Mouse (Mus musculus): ENCODE data around the gene Rorb.

Rorb gene

DNA sequence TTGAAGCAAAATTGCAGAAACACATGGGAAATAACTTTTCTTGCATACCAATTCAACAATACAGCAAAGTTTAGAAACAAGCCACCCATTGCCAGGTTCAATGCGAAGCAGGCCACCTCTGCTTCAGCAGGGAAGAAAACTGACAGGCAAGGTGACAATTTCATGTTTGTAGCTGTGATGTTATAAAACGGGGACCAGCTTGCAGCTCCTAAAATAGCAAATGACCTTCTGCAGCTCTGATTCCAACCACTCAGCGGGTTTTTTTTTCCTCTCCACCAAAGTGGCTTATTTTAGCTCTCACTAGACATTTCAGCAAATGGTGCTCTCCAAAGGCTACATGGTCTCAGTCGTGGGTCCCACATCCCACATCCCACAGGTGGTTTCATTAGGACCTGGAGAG lies 143.7 kb downstream of the Rorb start:
- no peak for DNase-seq (ENCODE audit: low read depth, low spot score)
- Histone ChIP-seq H3K36me3 (ENCODE audit: control insufficient read depth, insufficient read depth, low read length, poor library complexity, severe bottlenecking) (no peaks in the 10 kb centered on the region), H3K27me3 (ENCODE audit: control insufficient read depth, insufficient read depth, low read length, poor library complexity, severe bottlenecking) (no peaks in the 10 kb centered on the region)

DNA sequence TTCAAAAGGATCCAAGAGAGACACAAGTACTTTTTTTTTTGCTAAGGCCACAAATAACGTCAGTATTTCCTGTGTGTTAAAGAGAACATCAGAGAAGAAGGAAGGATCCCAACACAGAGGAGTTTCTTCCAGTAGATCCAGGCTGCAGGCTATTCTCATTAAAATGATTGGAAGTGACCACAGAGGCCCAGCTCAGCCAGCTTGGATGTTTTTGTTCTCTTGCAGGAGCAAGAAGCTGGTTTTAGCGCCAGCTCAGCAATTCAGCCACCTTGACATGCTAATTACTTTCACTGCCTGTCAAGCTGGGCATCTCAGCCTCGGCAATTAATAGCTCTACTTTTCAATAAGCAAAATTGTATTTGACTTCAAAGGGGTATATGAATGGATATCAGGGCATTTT lies 151.1 kb downstream of the Rorb start:
- no peak for DNase-seq (ENCODE audit: low read depth, low spot score)
- Histone ChIP-seq H3K27me3 (ENCODE audit: control insufficient read depth, insufficient read depth, low read length, poor library complexity, severe bottlenecking) (no peaks in the 10 kb centered on the region), H3K36me3 (ENCODE audit: control insufficient read depth, insufficient read depth, low read length, poor library complexity, severe bottlenecking) (no peaks in the 10 kb centered on the region)

DNA sequence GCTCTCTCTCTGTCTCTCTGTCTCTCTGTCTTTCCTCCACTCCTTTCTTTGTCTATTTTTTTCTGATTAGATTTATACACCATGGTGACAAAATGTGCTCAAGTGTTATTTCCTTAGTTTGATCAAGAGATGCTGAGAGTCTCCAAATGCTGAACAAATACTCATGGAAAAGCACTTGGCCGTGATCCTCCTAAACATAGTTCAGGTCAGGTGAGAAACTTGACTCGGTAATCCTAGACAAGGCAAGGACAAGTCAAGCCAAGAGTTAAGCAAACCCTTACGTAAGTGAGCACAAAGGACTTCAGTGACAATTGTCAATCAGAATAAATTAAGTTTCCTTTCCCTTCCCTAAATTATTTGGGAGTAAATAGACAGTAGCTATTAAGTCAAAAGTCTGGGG lies 158.2 kb downstream of the Rorb start:
- no peak for DNase-seq (ENCODE audit: low read depth, low spot score)
- H3K36me3 ChIP-seq (ENCODE audit: control insufficient read depth, insufficient read depth, low read length, poor library complexity, severe bottlenecking) = no peaks in the 10 kb centered on the region
- H3K27me3 ChIP-seq (ENCODE audit: control insufficient read depth, insufficient read depth, low read length, poor library complexity, severe bottlenecking) = no peaks in the 10 kb centered on the region

DNA sequence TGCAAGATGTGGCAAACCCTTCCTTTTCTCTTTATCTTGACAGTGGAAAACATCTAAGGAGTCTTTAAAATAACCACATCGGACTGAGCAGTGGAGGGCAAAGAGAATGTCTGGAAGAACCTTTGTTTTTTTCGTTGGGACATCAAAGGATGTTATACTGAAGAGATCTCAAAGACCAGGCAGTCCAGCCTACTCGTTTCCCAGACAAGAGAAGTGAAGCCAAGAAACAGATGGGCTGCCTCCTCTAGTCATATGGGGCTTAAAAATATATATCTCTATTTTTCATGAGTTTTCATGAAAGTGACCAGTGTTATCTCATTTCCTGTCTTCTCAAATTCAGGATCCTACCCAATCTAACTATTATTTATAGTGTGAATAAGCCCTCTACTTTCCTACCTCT lies 163.8 kb downstream of the Rorb start:
- Histone ChIP-seq H3K36me3 (ENCODE audit: control insufficient read depth, insufficient read depth, low read length, poor library complexity, severe bottlenecking) (no peaks in the 10 kb centered on the region), H3K27me3 (ENCODE audit: control insufficient read depth, insufficient read depth, low read length, poor library complexity, severe bottlenecking) (no peaks in the 10 kb centered on the region)
- no peak for DNase-seq (ENCODE audit: low read depth, low spot score)

DNA sequence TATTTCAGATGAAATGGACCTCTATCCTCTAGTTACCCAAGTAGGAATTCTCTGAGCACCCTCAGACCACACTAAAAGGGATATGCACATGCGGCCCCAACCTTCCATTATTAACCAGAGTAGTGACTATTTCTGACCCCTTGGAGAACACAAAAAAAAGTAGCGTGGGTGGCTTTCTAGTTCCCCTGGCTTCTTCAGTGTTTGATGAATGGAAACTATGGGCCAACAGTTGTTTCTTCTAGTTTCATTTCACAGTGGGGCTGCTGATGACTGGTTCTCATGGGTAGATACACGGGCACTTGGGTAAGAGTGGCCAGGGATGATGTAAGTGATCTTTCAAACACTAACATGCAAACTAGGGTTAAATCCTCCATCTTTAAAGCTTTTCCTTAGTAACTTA lies 165.7 kb downstream of the Rorb start:
- H3K27me3 ChIP-seq (ENCODE audit: control insufficient read depth, insufficient read depth, low read length, poor library complexity, severe bottlenecking) = no peaks in the 10 kb centered on the region
- no peaks in the 10 kb centered on the region for H3K36me3 ChIP-seq (ENCODE audit: control insufficient read depth, insufficient read depth, low read length, poor library complexity, severe bottlenecking)
- no peak for DNase-seq (ENCODE audit: low read depth, low spot score)

DNA sequence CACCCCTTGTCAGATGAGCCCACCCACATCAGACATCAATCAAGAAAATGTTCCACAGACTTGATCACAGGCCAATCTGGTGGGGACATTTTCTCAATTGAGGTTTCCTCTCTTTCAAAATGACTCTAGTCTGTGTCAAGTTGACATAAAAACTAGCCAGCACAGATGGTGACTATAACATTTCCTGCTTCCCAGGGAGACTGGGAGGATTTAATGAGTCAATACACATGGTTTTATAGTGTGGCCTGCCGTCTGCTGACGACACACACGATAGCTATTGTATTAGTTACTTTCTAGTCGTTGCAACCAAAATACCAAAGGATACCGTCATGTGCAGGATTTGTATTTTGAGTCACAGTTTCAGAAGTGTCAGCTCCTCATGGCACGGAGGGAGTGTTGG lies 169.6 kb downstream of the Rorb start:
- DNase-seq (ENCODE audit: low read depth, low spot score) = no peak

DNA sequence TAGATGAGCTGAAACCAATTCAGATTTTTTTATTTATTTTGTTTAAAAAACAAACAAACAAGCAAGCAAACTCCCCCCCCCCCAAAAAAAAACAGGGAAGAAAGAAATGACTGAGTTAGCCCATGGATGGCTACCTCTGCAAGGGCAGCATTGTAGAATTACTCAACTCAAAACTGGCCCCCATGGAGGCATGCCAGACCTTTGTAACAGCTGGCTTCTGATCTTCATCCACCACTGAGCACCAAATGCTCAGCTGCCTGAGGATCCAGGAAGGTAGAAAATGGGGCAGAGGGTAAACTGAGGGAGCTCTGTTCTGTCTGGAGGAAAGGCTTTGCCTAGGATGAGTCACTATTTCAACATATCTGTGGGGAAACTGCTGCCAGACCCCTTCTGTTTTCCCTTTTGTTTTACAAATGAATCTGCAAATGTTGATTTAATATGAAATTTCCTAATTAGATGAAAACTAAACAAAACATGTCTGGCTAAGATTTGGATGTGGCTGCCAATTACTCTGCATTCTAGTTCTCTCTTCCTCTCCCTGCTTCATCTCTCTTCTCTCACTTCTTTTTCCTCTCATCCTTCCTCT lies 199.1 kb downstream of the Rorb start:
- no peaks in the 10 kb centered on the region for H3K27me3 ChIP-seq (ENCODE audit: control insufficient read depth, insufficient read depth, low read length, poor library complexity, severe bottlenecking)
- no peak for DNase-seq (ENCODE audit: low read depth, low spot score)
- H3K36me3 ChIP-seq (ENCODE audit: control insufficient read depth, insufficient read depth, low read length, poor library complexity, severe bottlenecking) = no peaks in the 10 kb centered on the region

More for the DNA sequence above, 169.6 kb downstream of the Rorb start:
- Histone ChIP-seq H3K36me3 (ENCODE audit: control insufficient read depth, insufficient read depth, low read length, poor library complexity, severe bottlenecking) (no peaks in the 10 kb centered on the region), H3K27me3 (ENCODE audit: control insufficient read depth, insufficient read depth, low read length, poor library complexity, severe bottlenecking) (no peaks in the 10 kb centered on the region)

DNA sequence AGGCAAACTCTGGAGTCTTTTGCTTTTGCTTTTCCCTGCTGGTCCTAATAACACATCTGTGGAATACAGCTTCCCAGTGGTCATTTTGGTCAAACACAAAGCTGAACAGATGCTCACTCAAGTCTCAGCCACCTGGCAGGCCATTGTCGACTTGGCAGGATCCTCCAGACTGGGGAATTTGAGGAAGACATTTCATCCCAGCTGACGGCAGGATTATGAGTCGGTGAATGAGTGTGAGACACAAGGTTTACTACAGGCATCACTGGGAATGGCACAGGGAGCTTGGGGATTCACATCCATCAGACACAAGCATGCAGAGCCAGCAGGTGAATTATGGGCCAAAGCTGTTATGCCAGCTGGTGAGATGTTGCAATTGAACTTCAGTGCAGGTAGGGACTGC lies 201.4 kb downstream of the Rorb start:
- no peak for DNase-seq (ENCODE audit: low read depth, low spot score)
- Histone ChIP-seq H3K27me3 (ENCODE audit: control insufficient read depth, insufficient read depth, low read length, poor library complexity, severe bottlenecking) (no peaks in the 10 kb centered on the region), H3K36me3 (ENCODE audit: control insufficient read depth, insufficient read depth, low read length, poor library complexity, severe bottlenecking) (no peaks in the 10 kb centered on the region)

DNA sequence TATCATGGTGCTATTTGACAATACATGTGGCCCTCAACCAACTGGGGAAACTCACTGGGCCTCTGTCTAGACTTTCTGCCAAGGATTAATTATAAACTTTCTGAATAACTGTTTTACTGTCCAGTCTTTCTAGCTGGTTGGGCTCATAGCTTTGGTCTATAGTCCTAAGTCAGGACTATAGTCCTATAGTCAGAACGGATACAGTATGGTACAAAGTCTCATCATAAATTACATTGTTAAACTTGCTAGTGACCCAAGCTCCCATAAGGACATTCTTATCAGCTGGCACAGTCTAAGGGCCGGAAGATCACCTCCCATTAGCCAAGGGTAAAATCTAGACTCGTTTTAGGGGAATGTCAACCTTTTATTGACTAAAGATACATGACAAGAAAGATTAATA lies 205.5 kb downstream of the Rorb start:
- Histone ChIP-seq H3K36me3 (ENCODE audit: control insufficient read depth, insufficient read depth, low read length, poor library complexity, severe bottlenecking) (no peaks in the 10 kb centered on the region), H3K27me3 (ENCODE audit: control insufficient read depth, insufficient read depth, low read length, poor library complexity, severe bottlenecking) (no peaks in the 10 kb centered on the region)
- no peak for DNase-seq (ENCODE audit: low read depth, low spot score)

DNA sequence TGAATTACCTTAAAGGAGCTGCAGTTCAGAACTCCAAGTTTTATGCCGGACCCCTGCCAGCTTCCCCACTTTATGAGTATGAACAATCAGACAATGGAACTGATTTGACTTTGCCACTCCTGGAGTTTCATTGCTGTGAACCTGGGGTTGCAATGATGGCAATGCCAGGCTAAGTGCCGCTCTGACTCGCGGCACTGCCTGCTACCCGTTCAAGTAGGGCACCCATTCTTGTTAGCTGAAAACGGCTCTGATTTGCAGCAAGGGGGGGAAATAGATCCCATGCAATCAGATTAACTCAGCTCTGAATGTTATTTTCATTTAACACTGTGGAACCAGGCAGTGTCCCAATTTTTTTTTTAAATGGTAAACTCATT lies 208.3 kb downstream of the Rorb start:
- Histone ChIP-seq H3K27me3 (ENCODE audit: control insufficient read depth, insufficient read depth, low read length, poor library complexity, severe bottlenecking) (no peaks in the 10 kb centered on the region), H3K36me3 (ENCODE audit: control insufficient read depth, insufficient read depth, low read length, poor library complexity, severe bottlenecking) (no peaks in the 10 kb centered on the region)
- no peak for DNase-seq (ENCODE audit: low read depth, low spot score)

DNA sequence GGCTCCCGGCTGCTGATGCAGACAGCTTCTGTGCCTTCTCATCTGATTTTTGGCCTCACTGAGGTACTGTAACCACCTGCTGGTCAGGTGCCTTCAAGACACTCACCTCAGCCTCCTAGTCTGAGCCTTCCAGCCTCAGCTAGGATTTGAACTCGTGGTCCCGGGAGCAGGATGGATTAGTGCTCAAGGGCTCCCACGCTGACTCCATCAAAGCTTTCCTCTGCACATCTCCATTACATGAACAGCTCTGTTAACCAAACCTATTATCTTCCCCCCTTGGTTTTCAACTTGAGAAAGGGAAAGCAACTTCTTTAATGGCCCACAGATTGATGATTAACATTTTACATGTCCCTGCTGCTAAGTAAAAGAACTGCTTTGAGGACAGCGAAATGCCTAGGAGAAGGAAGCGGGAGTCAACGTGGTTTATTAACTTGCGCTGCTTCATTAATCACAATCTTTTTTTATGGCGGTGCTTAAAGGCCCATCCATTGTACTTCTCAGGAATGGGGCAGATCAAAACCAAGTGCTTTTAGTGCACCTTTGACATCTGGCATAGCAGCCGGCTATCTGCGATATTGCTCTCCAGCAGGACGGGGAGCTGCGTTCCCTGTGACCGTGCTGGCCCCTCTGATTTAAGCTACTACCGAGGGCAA lies 208.8 kb downstream of the Rorb start:
- Histone ChIP-seq H3K27me3 (ENCODE audit: control insufficient read depth, insufficient read depth, low read length, poor library complexity, severe bottlenecking) (no peaks in the 10 kb centered on the region), H3K36me3 (ENCODE audit: control insufficient read depth, insufficient read depth, low read length, poor library complexity, severe bottlenecking) (no peaks in the 10 kb centered on the region)
- no peak for DNase-seq (ENCODE audit: low read depth, low spot score)

DNA sequence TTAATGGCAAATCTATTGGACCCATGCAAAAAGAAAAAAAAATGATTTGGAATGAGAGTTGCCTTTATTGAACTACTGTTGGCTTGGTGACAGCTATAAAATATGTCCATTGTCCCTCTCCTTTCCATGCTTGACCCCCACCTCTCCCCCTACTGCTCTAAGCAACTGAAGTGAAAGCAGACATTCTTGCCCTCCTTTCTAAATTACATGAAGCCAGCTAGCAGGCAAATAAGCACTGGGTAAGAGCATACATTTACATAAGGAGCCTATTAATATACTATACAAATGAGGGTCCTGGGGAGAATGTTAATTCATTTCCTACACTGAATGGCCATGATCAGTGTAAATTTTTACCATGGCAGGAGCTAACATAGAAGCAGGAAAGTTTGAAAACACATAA lies 212.8 kb downstream of the Rorb start:
- H3K36me3 ChIP-seq (ENCODE audit: control insufficient read depth, insufficient read depth, low read length, poor library complexity, severe bottlenecking) = no peaks in the 10 kb centered on the region
- no peaks in the 10 kb centered on the region for H3K27me3 ChIP-seq (ENCODE audit: control insufficient read depth, insufficient read depth, low read length, poor library complexity, severe bottlenecking)
- no peak for DNase-seq (ENCODE audit: low read depth, low spot score)

DNA sequence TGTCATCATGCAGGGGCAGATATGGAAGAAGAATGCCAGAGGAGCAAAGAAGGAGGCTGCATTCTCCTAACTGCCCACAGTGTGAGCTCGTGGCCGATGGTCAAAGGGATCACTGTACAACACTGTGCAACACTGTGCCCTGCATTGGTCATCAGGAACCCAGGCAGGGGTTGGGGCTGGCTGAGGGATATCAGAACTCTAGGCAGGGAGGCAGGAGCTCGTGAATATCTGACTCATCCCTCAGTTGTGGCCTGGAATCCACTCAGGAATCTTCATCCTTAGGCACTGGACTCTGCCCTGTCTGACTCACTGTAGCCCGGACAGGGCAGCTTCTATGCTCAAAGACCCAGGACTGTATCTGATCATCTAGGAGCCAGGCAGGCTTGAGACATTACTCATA lies 220.8 kb downstream of the Rorb start:
- DNase-seq (ENCODE audit: low read depth, low spot score) = no peak
- Histone ChIP-seq H3K36me3 (ENCODE audit: control insufficient read depth, insufficient read depth, low read length, poor library complexity, severe bottlenecking) (no peaks in the 10 kb centered on the region), H3K27me3 (ENCODE audit: control insufficient read depth, insufficient read depth, low read length, poor library complexity, severe bottlenecking) (no peaks in the 10 kb centered on the region)

DNA sequence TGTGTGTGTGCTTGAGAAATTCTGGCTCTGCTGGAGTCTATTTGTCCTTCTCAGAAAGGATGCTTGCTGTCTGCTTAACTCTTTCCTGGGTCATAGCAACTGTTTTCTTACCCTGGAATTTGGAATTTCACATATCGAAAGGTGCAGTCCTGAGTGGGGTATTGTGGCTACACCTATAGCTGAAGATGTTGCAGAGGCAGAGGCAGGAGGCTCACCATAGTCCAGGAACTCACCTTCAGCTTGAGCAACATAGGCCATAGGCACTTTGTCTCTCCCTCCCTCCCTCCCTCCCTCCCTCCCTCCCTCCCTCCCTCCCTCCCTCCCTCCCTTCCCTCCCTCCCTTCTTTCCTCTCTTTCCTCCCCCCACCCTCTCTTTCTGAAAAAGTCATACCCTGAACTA lies 221.4 kb downstream of the Rorb start:
- no peaks in the 10 kb centered on the region for H3K27me3 ChIP-seq (ENCODE audit: control insufficient read depth, insufficient read depth, low read length, poor library complexity, severe bottlenecking)
- H3K36me3 ChIP-seq (ENCODE audit: control insufficient read depth, insufficient read depth, low read length, poor library complexity, severe bottlenecking) = no peaks in the 10 kb centered on the region
- no peak for DNase-seq (ENCODE audit: low read depth, low spot score)

DNA sequence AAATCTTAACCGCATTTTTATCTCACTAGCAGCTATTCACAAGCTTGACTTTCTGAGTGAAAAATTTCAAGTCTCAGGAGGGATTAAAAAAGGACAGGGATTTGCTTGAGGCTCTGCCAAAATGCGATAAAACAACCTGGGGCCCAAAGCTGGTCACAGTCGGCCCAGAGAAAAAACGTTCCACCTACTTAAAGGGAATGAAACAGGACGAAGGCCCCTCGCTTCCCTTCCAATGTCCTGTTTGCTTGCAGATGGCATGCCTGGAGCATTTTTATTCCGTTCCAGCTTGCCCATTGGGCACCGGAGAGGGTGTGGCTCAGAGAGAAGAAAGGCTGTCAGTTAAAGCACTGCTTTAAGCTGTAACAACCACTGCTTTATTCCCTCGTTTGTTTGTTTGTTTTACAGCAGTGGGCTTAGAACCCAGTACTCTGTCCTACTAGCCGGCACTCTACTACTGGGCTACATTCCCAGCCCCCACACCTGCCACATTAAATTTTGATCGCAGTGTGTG lies 221.8 kb downstream of the Rorb start:
- H3K36me3 ChIP-seq (ENCODE audit: control insufficient read depth, insufficient read depth, low read length, poor library complexity, severe bottlenecking) = no peaks in the 10 kb centered on the region
- DNase-seq (ENCODE audit: low read depth, low spot score) = no peak
- H3K27me3 ChIP-seq (ENCODE audit: control insufficient read depth, insufficient read depth, low read length, poor library complexity, severe bottlenecking) = no peaks in the 10 kb centered on the region
